Mouse (Mus musculus) heart, embryonic 15.5 days (tissue): ENCODE data around the gene Rpl35a. TPM values are rescaled to one million over a fixed set of nuclear protein-coding genes. Genes with fewer than 3 reads are reported as not detected.
A peak's percentile ranks its signal among the peaks of the same experiment; 100 is the strongest.
"Not testable (repeated sequence)": the region's sequence is repeated elsewhere in the genome, so short reads cannot be mapped to it uniquely, and the experiment has no call there.

Experiments used
- ATAC-seq: fragments of 200-750 bp; cut with Nextera tagmentation; replicated peaks from 2 replicates; pipeline ENCODE4 v1.8.0; 2017; ENCODE audit warnings: low read depth, moderate TSS enrichment; ENCODE audit not compliant: insufficient number of reproducible peaks, insufficient read depth, low FRiP score
- H3K27ac ChIP-seq: fragments of 300-500 bp; sonication (generic); 2 replicates; pipeline ENCODE4 v1.5.1; 2015; ENCODE audit warnings: mild to moderate bottlenecking, inconsistent platforms
- H3K27me3 ChIP-seq: fragments of 300-500 bp; sonication (generic); 2 replicates; pipeline ENCODE4 v1.6.1; 2015; ENCODE audit warnings: inconsistent platforms
- H3K36me3 ChIP-seq: fragments of 300-500 bp; sonication (generic); 2 replicates; pipeline ENCODE4 v1.6.1; 2015; ENCODE audit warnings: mild to moderate bottlenecking, inconsistent platforms
- H3K4me1 ChIP-seq: fragments of 300-500 bp; sonication (generic); replicated peaks from 2 replicates; pipeline ENCODE4 v1.6.1; 2015; ENCODE audit warnings: inconsistent platforms
- H3K4me2 ChIP-seq: fragments of 300-500 bp; sonication (generic); 2 replicates; pipeline ENCODE4 v1.6.1; 2015; ENCODE audit warnings: inconsistent platforms, mild to moderate bottlenecking, moderate library complexity
- H3K4me3 ChIP-seq: fragments of 300-500 bp; sonication (generic); 2 replicates; pipeline ENCODE4 v1.5.1; 2015; ENCODE audit warnings: mild to moderate bottlenecking, inconsistent platforms
- H3K9ac ChIP-seq: fragments of 300-500 bp; sonication (generic); 2 replicates; pipeline ENCODE4 v1.6.1; 2015; ENCODE audit warnings: mild to moderate bottlenecking, inconsistent platforms
- H3K9me3 ChIP-seq: fragments of 300-500 bp; sonication (generic); replicated peaks from 2 replicates; pipeline ENCODE4 v1.6.1; 2016; ENCODE audit warnings: inconsistent platforms
- WGBS: fragments of 180-500 bp; shearing (Covaris S2); methylation state at CpG from one replicate; pipeline ENCODE4 v1.1.7; 2015; ENCODE audit warnings: mixed read lengths; 5-methylcytosine and 5-hydroxymethylcytosine counted together
- polyA plus RNA-seq: library from polyadenylated mRNA; unstranded; fragments of >200 nt; fragmentation: Nextera tagmentation; extraction: Ambion mirVana; gene quantifications from 2 replicates; pipeline ENCODE4 v1.2.1, GENCODE M21; 2015

Gene Rpl35a
- polyA plus RNA-seq, 1 experiment from 2014 or later = 593 TPM

DNA sequence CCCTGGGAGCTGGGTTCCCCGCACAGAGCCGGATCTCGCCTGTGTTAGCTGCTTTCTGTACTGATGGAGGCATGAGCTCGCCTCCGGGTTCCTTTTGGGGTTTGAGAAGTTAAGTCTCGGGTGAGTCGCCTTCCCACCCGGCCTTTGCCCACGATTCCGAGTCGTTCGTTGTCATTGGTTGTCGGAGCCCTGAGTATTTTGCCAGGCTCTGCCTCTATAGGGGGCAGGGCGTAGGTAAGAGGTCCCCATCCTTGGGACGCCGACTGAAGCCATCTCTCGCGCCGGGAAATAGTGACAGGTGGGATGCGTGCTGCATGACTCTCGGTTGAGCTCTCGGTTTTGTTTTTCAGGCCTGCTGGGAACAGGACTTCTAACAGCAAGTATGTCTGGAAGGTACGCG, 533 bp downstream of the Rpl35a start:
- under 1% methylated on average over 24 of the region's 24 CpGs for WGBS
- Histone ChIP-seq H3K4me2 (peak overlapping the region; percentile 65), H3K9ac (peak overlapping the region; percentile 90), H3K27me3 (no peaks in the 10 kb centered on the region), H3K36me3 (peaks cover 31% of the 10 kb centered on the region), H3K27ac (peak overlapping the region; percentile 85), H3K4me3 (peak overlapping the region; percentile 76), H3K9me3 (no peaks in the 10 kb centered on the region), H3K4me1 (peaks cover 24% of the 10 kb centered on the region)
- no peak for ATAC-seq

DNA sequence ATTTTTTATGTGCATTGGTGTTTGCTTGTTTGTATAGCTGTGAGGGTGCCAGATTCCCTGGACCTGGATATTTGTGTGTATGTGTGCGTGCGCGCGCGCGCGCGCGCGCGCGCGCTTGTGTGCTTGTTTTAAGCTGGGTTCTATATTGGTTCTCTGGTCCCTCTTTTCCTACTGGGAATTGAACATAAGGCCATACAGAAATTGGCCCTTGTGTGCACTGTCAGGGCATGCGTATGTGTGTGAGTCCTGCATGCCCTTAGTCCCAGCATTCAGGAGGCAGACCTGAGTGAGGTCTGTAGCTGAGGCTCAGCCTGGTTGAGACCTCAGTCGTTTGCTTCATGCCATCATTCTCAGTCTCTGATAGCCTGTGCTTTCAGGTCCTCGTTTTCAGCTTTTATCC, 1.8 kb downstream of the Rpl35a start:
- H3K4me2 ChIP-seq = peak overlapping the region; percentile 65
- peak overlapping the region; percentile 13; the same call in 1 of the 2 replicates for H3K4me3 ChIP-seq
- H3K9me3 ChIP-seq = no peaks in the 10 kb centered on the region
- no peak overlapping the region for H3K27ac ChIP-seq
- H3K27me3 ChIP-seq = no peaks in the 10 kb centered on the region
- H3K4me1 ChIP-seq = peaks cover 27% of the 10 kb centered on the region
- whole genome bisulfite sequencing = 90% methylated on average over 16 of the region's 16 CpGs
- peaks cover 31% of the 10 kb centered on the region for H3K36me3 ChIP-seq
- no peak for ATAC-seq
- peak overlapping the region; percentile 35 for H3K9ac ChIP-seq

DNA sequence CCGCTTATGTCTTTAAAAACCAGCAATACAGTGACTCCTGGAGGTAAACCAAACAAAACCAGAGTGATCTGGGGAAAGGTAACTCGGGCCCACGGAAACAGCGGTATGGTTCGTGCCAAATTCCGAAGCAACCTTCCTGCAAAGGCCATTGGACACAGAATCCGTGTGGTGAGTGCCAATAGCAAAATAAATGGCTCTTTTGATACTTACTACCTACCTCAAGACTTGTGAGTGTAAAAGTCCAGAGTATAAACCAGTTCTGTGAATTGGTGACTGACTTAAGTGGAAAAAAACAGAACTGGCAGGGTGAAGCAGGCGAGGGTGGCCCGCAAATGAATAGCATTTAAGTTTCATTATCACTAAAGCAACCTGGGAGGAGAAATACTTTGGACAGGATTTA, 2.4 kb downstream of the Rpl35a start:
- not testable (repeated sequence) for H3K9me3 ChIP-seq, ATAC-seq, H3K4me3 ChIP-seq, H3K9ac ChIP-seq, H3K4me2 ChIP-seq, H3K27ac ChIP-seq, H3K27me3 ChIP-seq
- Histone ChIP-seq H3K4me1 (peaks cover 33% of the 10 kb centered on the region), H3K36me3 (peaks cover 31% of the 10 kb centered on the region)
- WGBS = 89% methylated on average over 9 of the region's 9 CpGs

DNA sequence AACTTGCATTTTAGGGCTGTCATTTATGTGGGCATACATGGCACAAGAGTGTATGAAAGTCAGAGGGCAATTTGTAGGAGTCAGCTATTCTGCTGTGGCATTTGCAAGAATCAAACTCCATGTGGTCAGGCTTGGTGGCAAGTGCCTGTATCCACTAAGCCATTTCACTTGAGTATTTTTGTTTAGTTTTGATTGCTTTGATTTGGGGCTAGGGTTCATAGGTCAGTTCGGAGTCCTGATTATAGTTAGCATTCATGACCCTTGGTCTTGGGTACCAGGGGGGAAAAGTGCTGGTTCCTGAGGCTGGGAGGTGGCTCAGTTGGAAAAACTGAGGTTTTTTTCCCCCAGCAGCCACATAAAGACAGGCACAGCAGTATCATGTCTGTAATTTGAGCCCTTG, 3.2 kb downstream of the Rpl35a start:
- H3K4me2 ChIP-seq = no peak overlapping the region
- H3K9me3 ChIP-seq = no peaks in the 10 kb centered on the region
- H3K4me1 ChIP-seq = peaks cover 36% of the 10 kb centered on the region
- H3K27ac ChIP-seq = no peak overlapping the region
- H3K4me3 ChIP-seq = no peak overlapping the region
- H3K9ac ChIP-seq = no peak overlapping the region
- no peaks in the 10 kb centered on the region for H3K27me3 ChIP-seq
- H3K36me3 ChIP-seq = peaks cover 31% of the 10 kb centered on the region
- ATAC-seq = no peak
- 88% methylated on average over 1 of the region's 1 CpGs for WGBS

DNA sequence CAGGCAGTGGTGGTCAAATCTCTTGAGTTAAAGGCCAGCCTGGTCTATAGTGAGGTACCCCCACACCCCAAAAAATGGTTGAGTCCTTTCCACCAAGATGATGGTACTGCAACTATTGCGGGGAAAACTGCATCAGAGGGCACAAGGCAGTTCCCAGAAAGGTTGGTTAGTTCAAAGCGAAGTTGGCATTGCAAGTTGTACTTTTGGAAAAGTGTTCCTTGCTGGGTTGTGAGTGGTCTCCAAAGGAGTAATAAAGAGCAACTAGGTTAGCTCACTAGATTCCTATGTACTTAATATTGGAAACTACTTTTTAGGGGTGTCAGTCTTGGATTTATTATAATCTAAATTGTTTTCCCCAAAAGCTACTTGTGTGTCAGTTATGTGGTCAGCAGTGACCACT, 4.7 kb downstream of the Rpl35a start:
- no peaks in the 10 kb centered on the region for H3K9me3 ChIP-seq
- peaks cover 31% of the 10 kb centered on the region for H3K36me3 ChIP-seq
- H3K27me3 ChIP-seq = no peaks in the 10 kb centered on the region
- no peak overlapping the region for H3K9ac ChIP-seq
- peaks cover 33% of the 10 kb centered on the region for H3K4me1 ChIP-seq
- ATAC-seq = no peak
- H3K4me3 ChIP-seq = no peak overlapping the region
- 82% methylated on average over 2 of the region's 2 CpGs for WGBS
- no peak overlapping the region for H3K27ac ChIP-seq
- no peak overlapping the region for H3K4me2 ChIP-seq

DNA sequence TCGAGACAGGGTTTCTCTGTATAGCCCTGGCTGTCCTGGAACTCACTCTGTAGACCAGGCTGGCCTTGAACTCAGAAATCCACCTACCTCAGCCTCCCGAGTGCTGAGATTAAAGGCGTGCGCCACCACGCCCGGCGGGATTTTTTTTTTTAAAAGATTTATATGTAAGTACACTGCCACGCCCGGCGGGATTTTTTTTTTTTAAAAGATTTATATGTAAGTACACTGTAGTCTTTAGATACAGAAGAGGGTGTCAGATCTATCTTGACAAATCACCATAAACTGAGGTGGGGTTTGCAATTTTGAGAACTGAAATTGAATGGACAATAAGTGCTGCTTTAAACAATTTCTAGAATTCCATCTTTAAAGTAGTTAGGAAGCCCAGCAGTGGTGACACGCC, 5.1 kb downstream of the Rpl35a start:
- Histone ChIP-seq H3K4me1 (peaks cover 33% of the 10 kb centered on the region), H3K9me3 (no peaks in the 10 kb centered on the region), H3K36me3 (peaks cover 31% of the 10 kb centered on the region), H3K4me2 (peak overlapping the region; percentile 89), H3K27ac (peak overlapping the region; percentile 90), H3K9ac (peak overlapping the region; percentile 52; the same call in 1 of the 2 replicates), H3K4me3 (peak overlapping the region; percentile 78), H3K27me3 (no peaks in the 10 kb centered on the region)
- WGBS = 47% methylated on average over 11 of the region's 11 CpGs
- ATAC-seq = no peak

DNA sequence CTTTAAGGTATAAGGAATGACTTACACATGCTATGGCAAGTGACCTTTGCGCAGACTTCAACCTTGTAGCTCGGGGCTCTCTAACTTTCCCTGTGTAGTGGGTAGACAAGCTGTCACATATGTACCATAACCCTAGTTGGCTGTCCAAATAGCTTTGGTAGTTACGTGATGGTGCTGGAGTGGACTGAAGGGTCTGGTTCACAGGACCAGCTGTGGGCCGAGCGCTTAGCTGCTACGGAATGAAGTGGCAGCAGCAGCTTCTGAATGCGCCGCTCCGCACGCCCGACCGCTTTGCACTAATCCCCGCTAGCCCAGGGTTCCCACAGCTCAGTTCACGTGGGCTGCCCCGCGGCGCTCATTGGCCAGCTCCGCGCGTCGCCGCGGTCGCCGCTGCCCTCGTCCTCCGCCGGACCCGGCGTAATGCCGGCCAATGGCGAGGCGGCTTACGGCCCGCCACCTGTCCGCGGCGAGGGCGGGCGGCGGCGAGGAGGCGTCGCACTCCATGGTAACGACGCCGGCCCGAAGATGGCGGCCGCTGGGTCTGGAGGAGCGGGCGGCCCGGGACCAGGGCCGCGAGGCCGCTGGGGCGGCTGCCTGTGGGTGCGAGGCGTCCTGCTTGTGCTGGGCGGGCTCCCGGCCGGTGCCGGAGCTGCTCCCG, 5.9 kb downstream of the Rpl35a start, which contains the start of gene Lmln:
Gene Lmln (plus strand): TSS at position 498 of the 658 bp plus-strand sequence.
- Histone ChIP-seq H3K4me2 (peak within 1 kb of the TSS; percentile 89), H3K9me3 (no peaks in the 10 kb centered on the region), H3K4me1 (peaks cover 33% of the 10 kb centered on the region), H3K9ac (peak within 1 kb of the TSS; percentile 67), H3K4me3 (peak within 1 kb of the TSS; percentile 78), H3K36me3 (peaks cover 31% of the 10 kb centered on the region), H3K27me3 (no peaks in the 10 kb centered on the region), H3K27ac (peak within 1 kb of the TSS; percentile 90)
- under 1% methylated on average over 64 of the region's 64 CpGs for WGBS
- peak; percentile 96 for ATAC-seq

DNA sequence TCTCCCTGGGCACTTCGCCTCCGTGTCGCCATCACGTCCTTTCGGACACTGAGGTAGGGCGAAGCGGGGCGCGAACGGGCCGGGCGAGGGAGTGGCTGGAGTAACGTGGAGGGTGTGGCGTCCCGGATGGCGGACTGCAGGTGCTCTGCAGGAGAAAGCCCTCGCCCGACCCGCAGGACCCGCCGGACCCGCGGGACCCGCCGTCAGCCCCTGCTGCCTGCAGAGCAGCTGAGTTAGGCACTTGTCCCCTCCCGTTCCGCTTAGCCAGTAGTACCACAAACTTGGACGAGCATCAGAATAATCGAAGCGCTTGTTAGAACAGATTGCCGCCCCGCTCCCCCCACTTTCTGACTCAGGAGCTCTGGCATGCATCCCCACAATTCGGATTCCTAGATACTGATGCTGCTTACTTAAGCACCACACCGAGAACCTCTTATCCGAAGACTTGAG, 6.5 kb downstream of the Rpl35a start:
- H3K4me3 ChIP-seq = peak overlapping the region; percentile 78
- H3K27ac ChIP-seq = peak overlapping the region; percentile 90
- no peaks in the 10 kb centered on the region for H3K9me3 ChIP-seq
- peaks cover 31% of the 10 kb centered on the region for H3K36me3 ChIP-seq
- H3K4me2 ChIP-seq = peak overlapping the region; percentile 89
- peak; percentile 59 for ATAC-seq
- H3K4me1 ChIP-seq = peaks cover 31% of the 10 kb centered on the region
- peak overlapping the region; percentile 67 for H3K9ac ChIP-seq
- no peaks in the 10 kb centered on the region for H3K27me3 ChIP-seq
- under 1% methylated on average over 35 of the region's 35 CpGs for WGBS

DNA sequence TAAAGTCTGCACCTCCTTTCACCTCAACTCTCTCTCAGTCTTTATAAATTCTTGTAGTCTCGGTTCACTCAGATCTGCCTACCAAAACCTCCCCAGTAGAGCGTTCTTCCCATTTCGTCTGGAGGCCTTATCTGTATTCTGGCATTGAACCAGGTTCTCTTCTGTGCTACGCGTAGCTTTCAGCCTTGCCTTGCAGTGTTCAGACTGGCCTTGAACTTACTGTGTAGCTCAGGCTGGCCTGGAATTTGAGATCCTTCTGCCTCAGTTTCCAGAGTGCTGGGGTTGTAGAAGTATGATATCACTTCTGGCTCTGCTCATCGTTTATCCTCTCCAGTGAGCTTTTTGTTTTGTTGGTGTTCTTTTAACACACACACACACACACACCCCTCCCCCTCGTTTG, 7.0 kb downstream of the Rpl35a start:
- Histone ChIP-seq H3K27ac (peak overlapping the region; percentile 90), H3K4me3 (peak overlapping the region; percentile 78), H3K4me2 (peak overlapping the region; percentile 89), H3K9me3 (no peaks in the 10 kb centered on the region), H3K27me3 (no peaks in the 10 kb centered on the region), H3K36me3 (peaks cover 26% of the 10 kb centered on the region), H3K9ac (peak overlapping the region; percentile 67; the same call in 1 of the 2 replicates), H3K4me1 (peaks cover 25% of the 10 kb centered on the region)
- WGBS = 13% methylated on average over 7 of the region's 7 CpGs
- ATAC-seq = no peak

DNA sequence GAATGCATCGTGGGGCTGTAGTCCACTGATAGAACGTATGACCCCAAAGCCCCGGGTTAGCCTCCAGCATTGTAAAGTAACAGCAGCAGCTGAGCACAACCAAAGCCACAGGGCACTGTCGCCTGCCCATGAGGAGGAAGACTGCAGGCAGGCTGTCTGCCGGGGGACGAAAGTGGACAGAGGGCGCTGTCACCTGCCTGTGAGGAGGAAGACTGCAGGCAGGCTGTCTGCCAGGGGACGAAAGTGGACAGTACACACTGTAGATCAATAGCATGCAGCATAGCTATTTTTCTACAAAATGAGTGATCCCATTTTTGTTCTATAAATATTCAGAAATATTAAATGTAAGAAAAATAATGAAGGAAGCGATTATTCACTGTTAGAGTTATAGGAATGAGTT, 8.4 kb downstream of the Rpl35a start:
- 80% methylated on average over 9 of the region's 9 CpGs for WGBS
- no peaks in the 10 kb centered on the region for H3K9me3 ChIP-seq
- no peak overlapping the region for H3K4me3 ChIP-seq
- peaks cover 17% of the 10 kb centered on the region for H3K4me1 ChIP-seq
- no peaks in the 10 kb centered on the region for H3K27me3 ChIP-seq
- H3K9ac ChIP-seq = 0 out of 2 replicates have a peak overlapping the region, but pooled peaks have one; percentile 23
- no peak for ATAC-seq
- peaks cover 13% of the 10 kb centered on the region for H3K36me3 ChIP-seq
- no peak overlapping the region for H3K27ac ChIP-seq
- H3K4me2 ChIP-seq = no peak overlapping the region

DNA sequence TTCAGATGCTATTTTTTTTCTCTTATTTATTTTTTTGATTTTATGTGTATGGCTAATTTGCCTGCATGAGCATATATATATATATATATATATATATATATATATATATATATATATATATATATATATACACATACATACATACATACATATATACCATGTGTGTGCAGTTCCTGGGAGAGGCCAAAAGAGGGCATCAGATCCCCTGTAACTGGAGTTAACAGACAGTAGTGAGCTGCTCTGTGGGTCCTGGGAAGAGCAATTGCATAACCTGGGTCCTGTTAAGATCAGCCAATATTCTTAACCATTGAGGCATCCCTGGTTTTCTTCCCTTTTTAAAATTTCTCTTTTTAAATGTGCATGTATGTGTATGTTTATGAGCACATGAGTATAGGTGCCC, 14.7 kb downstream of the Rpl35a start:
- no peak overlapping the region for H3K4me2 ChIP-seq

More for the DNA sequence above, 14.7 kb downstream of the Rpl35a start:
- peaks cover 4% of the 10 kb centered on the region for H3K36me3 ChIP-seq
- H3K27ac ChIP-seq = no peak overlapping the region
- ATAC-seq = no peak
- H3K4me1 ChIP-seq = no peaks in the 10 kb centered on the region
- no peaks in the 10 kb centered on the region for H3K27me3 ChIP-seq
- H3K9me3 ChIP-seq = no peaks in the 10 kb centered on the region
- no peak overlapping the region for H3K4me3 ChIP-seq
- H3K9ac ChIP-seq = no peak overlapping the region
